Mouse (Mus musculus): ENCODE results near the gene St8sia1. TPM values are rescaled to one million over a fixed set of nuclear protein-coding genes. Genes with fewer than 3 reads are reported as not detected.

Gene St8sia1
- total RNA-seq, 2 experiments from 2014 or later, result 0.10 to 0.28 TPM

DNA sequence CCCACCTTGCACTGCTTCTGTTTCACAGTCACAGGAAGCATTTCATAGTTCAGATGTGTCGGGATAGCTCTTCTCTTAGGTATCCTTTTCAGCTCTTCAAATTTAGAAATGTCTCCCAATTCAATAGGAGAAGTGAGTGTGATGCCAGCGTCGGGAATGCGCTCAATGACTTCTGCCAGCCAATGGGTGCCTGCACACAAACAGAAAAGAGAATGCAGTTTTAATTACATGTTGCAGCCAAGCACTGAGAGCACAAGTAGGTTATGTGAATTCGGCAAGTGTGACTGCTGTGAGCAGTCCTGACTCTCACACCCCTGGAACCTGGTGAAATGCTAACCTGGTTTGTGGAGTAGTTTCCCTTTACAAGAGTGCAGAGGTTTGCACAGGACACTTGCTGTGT is 162.6 kb downstream of the St8sia1 start:
- DNase-seq, result no peak
- intact Hi-C loops (cut with DNase I), result no loop called here

DNA sequence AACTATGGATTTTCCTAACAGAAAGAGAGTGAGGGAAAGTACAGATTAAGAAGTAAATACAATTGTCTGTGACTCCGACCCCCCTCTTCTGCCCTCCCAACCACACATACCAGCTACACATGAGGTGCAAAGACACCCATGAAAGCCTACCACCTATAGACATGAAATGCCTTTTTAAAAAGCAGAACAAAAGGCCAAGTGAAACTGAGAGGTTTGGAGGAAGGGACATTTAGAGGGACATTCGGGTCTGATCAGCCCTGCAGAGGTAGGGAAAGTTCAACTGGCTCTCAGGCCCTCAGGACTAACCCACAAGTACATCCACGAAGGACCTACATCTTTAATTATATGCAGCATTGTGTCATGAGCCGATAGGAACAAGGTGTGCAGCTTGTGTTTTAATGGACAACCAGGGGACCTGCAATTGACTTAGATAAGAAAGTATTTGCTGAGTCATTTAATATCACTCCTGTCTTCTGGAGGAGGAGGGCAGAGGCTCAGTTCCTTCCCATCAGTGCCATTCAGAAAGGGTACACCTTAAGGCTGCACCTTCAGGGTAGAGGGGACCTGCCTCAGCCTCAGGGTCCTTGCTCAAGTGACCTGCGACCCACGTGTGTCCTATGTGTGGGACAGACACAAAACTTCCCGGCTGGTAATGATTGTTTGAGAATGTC is 164.4 kb downstream of the St8sia1 start:
- no peak for DNase-seq
- intact Hi-C loops (cut with DNase I), result no loop called here

DNA sequence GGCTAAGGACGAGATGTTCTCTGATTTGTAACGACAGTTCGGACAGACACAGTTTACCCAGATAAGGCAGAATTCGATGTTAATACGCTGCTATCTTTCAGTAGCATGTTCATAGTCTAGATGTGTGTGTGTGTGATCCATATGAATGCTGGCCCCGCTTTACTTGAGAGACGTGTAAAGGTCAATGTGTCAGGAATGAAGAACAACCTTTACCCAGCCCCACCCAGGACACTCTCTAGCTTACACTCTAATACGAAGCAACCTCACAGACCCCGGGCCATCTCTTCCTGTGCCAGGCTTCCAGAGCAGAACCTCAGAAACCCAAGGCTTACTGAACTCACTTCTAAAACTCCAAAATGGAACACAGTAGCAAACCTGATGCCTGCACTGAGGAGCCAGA is 165.4 kb downstream of the St8sia1 start:
- intact Hi-C loops (cut with DNase I), result no loop called here
- no peak for DNase-seq

DNA sequence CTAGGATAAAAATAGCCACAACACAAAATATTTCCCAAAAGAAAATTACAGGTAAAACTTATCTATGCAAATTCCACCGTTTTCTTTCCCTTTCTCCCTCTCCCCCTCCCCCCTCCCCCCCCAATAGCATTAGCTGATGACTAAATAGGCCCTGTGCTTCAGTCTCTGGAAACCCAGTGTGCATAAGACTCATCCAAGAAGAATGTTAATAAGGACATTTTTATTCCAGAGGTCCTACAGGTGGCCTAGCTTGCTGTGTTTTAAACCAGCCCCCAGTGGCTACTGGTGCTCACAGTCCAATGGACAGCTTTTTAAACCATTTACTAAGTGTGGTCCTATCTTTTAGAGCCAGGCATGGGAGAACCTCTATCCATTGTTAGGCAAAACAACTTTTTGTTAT is 166.3 kb downstream of the St8sia1 start:
- intact Hi-C loops (cut with DNase I), result no loop called here
- no peak for DNase-seq

GRCm38 (mm10) chr6:142795655-142796441 is 168.4 kb downstream of the St8sia1 start:
- DNase-seq, result no peak

GRCm38 (mm10) chr6:142795087-142795486 is 169.2 kb downstream of the St8sia1 start:
- intact Hi-C loops (cut with DNase I), result no loop called here
- no peak for DNase-seq

More at GRCm38 (mm10) chr6:142795655-142796441, 168.4 kb downstream of the St8sia1 start:
- intact Hi-C loops (cut with DNase I), result no loop called here

- no peak for DNase-seq
- intact Hi-C loops (cut with DNase I), result no loop called here
Observed at GRCm38 (mm10) chr6:142793468-142793867, 170.8 kb downstream of the St8sia1 start.

DNA sequence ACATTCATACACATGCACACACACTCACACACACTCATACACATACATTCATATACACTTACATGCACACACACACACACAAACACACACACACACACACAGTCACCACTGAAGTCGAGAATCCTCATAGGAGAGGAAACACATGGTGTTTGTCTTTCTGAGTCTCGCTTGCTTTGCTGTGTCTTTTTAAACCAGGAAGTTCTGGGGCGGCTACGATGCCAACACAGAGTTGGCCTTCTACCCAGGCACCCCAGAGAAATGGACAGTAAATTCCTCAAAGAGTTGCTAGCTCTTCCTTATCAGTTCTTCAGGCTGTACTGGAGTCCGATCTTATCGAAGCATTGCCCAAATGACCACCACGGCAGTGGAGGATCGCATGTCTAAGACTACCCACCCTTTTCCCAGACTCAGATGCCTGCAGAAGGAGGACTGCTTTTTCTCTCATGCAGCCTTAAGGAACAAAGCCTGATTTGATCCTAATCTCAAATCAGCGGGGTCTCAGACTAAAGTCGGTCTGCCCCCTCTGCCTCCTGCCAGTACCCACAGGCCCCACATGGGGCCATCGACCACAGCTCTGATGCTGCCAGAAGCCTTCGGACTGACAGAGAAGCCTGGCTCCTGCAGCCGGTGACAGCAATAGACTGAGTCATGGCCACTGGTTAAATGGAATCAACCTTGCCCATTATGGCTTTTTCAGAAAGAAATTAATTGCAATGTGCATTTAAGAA is 171.8 kb downstream of the St8sia1 start:
- intact Hi-C loops (cut with DNase I), result no loop called here
- DNase-seq, result no peak

DNA sequence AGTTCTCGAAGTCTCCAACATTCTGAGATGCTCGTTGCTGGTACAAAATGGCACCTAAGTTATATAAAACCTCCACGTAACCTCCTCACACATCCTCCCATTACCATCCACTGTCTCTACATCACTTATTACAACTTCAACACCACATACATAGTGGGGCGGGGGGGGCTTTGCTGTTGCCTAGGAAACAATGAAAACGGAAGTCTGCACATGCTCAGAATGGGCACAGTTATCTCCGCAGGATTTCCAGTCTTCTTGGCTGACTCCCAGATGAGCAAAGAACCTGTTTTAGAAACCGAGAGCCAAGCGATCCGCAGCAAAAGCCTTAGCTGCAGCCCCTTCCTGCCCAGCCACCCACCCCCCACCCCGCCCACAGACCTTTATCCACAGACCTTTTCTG is 174.5 kb downstream of the St8sia1 start:
- intact Hi-C loops (cut with DNase I), result no loop called here
- DNase-seq, result no peak

- no peak for DNase-seq
- intact Hi-C loops (cut with DNase I), result no loop called here
Observed at GRCm38 (mm10) chr6:142788042-142788987, 175.9 kb downstream of the St8sia1 start.

GRCm38 (mm10) chr6:142786106-142786505 is 178.1 kb downstream of the St8sia1 start:
- intact Hi-C loops (cut with DNase I), result no loop called here
- no peak for DNase-seq

DNA sequence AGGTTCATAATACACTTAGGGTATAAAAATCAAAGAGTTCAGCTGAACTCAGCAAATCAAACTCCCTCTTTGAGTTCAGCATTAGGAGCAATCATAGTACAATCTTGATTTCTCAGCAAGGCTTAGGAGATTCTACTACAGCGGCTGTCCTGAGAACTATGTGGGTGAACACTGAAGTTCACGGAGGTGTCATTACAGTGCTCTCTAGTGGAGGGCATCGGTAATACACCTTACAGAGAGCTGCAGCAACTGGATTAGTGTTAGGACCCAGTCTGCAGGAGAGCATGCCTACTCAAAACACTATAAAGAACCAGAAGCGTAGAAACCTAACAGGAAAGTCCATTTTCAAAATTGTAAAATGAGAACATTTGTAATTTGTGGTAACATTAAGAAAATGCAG is 178.9 kb downstream of the St8sia1 start:
- intact Hi-C loops (cut with DNase I), result no loop called here
- DNase-seq, result no peak

GRCm38 (mm10) chr6:142781286-142781685 is 183.0 kb downstream of the St8sia1 start:
- intact Hi-C loops (cut with DNase I), result no loop called here
- no peak for DNase-seq

GRCm38 (mm10) chr6:142780574-142781033 is 183.6 kb downstream of the St8sia1 start:
- DNase-seq, result no peak
- intact Hi-C loops (cut with DNase I), result no loop called here

DNA sequence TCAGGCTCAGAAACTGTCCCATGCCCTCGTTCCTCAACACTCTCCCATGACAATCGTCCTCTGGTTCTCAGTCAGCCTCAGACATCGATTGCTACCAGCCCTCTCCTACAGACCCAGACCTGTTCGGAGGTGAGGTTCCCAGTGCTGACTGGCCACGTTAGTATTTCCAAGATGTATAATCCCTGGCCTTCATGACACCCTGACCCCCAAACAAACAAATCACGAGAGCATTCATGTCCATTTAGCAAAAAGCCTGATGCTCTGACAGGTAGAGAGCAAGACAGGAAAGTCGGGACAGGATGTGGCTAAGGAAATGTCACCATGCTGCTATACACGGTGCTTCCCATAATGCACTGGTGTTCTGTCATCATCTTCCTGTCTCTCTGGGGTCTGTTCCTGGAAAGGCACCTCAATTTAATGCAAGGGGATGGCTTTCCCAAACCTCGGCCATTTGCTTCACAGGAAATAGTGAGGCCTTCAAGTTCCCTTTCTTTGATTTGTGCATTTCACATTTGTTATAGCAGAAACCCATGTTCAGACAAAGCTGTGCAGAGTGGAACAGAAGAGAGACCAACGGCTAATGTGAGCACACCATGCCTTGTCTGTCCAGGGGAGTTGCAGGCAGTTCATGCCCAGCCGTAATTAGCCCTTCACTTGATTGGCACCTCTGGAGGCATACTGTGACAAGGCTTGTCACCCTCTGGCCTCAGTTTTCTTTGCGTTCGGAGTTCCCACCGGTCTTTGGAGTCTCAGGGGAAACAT is 184.3 kb downstream of the St8sia1 start:
- no peak for DNase-seq
- intact Hi-C loops (cut with DNase I), result loop anchor here (2.0 kb wide), 1 partner anchor 35 kb away; no protein-coding TSS in a partner anchor

DNA sequence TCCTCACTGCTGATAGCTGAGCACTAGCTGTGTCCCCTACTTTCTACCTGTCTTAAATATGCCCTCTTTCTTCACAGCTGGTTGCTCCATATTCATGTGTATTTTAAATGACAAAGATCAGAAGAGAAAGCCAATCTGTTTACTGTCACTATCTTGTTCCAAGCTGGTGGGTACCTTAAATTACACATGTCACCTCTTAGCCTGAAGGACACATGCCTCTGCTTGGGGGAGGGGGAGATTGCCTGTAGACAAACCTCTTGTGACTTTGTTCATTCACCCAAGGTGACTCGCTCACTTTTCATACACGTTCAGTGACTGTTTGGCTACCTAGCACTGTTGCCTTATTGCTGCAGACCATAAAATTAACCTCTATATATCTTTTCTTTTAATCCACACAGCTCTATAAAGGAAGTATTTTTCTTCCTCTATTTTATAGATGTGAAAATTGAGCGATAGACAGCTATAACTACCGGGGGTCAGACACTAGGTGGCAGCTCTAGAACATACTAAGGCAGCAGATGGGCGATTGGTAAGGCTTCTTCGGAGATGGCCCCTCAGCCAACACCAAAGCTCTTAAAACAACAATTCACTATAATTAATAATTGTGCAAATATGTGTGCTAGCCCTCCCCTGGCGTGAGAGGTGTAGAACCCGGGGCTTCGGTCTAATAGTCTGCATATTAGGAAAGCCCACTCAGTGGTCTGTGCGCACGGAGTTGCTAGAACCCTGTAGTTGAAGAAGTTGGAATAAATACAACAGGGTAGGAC is 185.0 kb downstream of the St8sia1 start:
- intact Hi-C loops (cut with DNase I), result loop anchor here (2.0 kb wide), 1 partner anchor 36 kb away; no protein-coding TSS in a partner anchor
- no peak for DNase-seq

GRCm38 (mm10) chr6:142776935-142777334 is 187.3 kb downstream of the St8sia1 start:
- no peak for DNase-seq
- intact Hi-C loops (cut with DNase I), result no loop called here

- intact Hi-C loops (cut with DNase I), result no loop called here
- DNase-seq, result no peak
Observed at GRCm38 (mm10) chr6:142773566-142773965, 190.7 kb downstream of the St8sia1 start.

- no peak for DNase-seq
- intact Hi-C loops (cut with DNase I), result no loop called here
Observed at GRCm38 (mm10) chr6:142771643-142772042, 192.6 kb downstream of the St8sia1 start.

Measured in gastrocnemius, postnatal 36 days (tissue).